Mouse (Mus musculus) limb, embryonic 15.5 days (tissue): ENCODE measurements around the gene Cers5. TPM values are rescaled to one million over a fixed set of nuclear protein-coding genes. Genes with fewer than 3 reads are reported as not detected.

ENCODE experiments used
- ATAC-seq: fragments of 200-750 bp; cut with Nextera tagmentation; 2 replicates; pipeline ENCODE4 v1.8.0; 2017; ENCODE audit warnings: low read depth, moderate TSS enrichment; ENCODE audit not compliant: insufficient number of reproducible peaks, low FRiP score, low TSS enrichment
- H3K27ac ChIP-seq: fragments of 300-500 bp; sonication (generic); 2 replicates; pipeline ENCODE4 v1.5.1; 2015; ENCODE audit warnings: moderate library complexity, mild to moderate bottlenecking, inconsistent platforms
- H3K27me3 ChIP-seq: fragments of 300-500 bp; sonication (generic); 2 replicates; pipeline ENCODE4 v1.6.1; 2015; ENCODE audit warnings: inconsistent platforms
- H3K36me3 ChIP-seq: fragments of 300-500 bp; sonication (generic); 2 replicates; pipeline ENCODE4 v1.6.1; 2015; ENCODE audit warnings: inconsistent platforms
- H3K4me1 ChIP-seq: fragments of 300-500 bp; sonication (generic); 2 replicates; pipeline ENCODE4 v1.6.1; 2015; ENCODE audit warnings: inconsistent platforms
- H3K4me2 ChIP-seq: fragments of 300-500 bp; sonication (generic); 2 replicates; pipeline ENCODE4 v1.6.1; 2015; ENCODE audit warnings: mild to moderate bottlenecking, inconsistent platforms
- H3K4me3 ChIP-seq: fragments of 300-500 bp; sonication (generic); 2 replicates; pipeline ENCODE4 v1.5.1; 2015; ENCODE audit warnings: mild to moderate bottlenecking, inconsistent platforms
- H3K9ac ChIP-seq: fragments of 300-500 bp; sonication (generic); 2 replicates; pipeline ENCODE4 v1.6.1; 2015; ENCODE audit warnings: inconsistent platforms
- H3K9me3 ChIP-seq: fragments of 300-500 bp; sonication (generic); 2 replicates; pipeline ENCODE4 v1.6.1; 2016; ENCODE audit warnings: inconsistent platforms
- WGBS: fragments of 180-500 bp; shearing (Covaris S2); methylation state at CpG from one replicate; pipeline ENCODE4 v1.1.7; 2015; 5-methylcytosine and 5-hydroxymethylcytosine counted together
- polyA plus RNA-seq: library from polyadenylated mRNA; unstranded; fragments of >200 nt; fragmentation: Nextera tagmentation; extraction: Ambion mirVana; gene quantifications from 2 replicates; pipeline ENCODE4 v1.2.1, GENCODE M21; 2015

The Cers5 gene
- polyA plus RNA-seq, 1 experiment from 2014 or later: 83.6 TPM

DNA sequence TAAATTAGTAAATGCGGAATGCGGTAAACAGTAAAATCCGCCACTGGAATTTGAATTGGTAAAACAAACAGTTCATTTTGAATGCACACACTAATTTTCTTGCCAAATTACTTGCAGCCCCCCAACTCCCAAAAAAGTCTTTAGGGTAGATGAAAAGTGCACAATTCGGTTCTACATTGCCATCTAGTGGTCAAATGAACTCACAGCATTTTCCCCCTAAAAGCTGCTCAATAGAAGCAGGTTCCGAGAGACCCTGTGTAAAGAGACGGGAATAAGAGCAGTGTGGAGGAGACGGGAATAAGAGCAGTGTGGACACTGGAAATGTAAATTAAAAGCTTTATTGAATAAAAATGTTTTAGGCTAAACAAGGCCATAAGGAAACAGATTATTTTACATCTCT lies 5.5 kb upstream of the Cers5 start:
- Histone ChIP-seq H3K27me3 (no peaks in the 10 kb centered on the region), H3K9ac (no peak overlapping the region)

GRCm38 (mm10) chr15:99772925-99773324 lies 240 bp upstream of the Cers5 start:
- WGBS: 21% methylated on average over 3 of the region's 3 CpGs
- Histone ChIP-seq H3K4me3 (no peak overlapping the region), H3K9me3 (no peaks in the 10 kb centered on the region), H3K36me3 (peaks cover 4% of the 10 kb centered on the region), H3K27me3 (no peaks in the 10 kb centered on the region), H3K4me1 (peaks cover 8% of the 10 kb centered on the region; the same call in 1 of the 2 replicates), H3K9ac (no peak overlapping the region), H3K4me2 (no peak overlapping the region), H3K27ac (peak overlapping the region; percentile 77; the same call in 1 of the 2 replicates)
- no peak for ATAC-seq

More for the DNA sequence above, 5.5 kb upstream of the Cers5 start:
- WGBS: 33% methylated on average over 7 of the region's 7 CpGs
- no peak overlapping the region for H3K4me2 ChIP-seq
- H3K9me3 ChIP-seq: no peaks in the 10 kb centered on the region
- H3K4me3 ChIP-seq: no peak overlapping the region
- no peak for ATAC-seq
- no peaks in the 10 kb centered on the region for H3K4me1 ChIP-seq
- H3K36me3 ChIP-seq: peaks cover 50% of the 10 kb centered on the region
- H3K27ac ChIP-seq: no peak overlapping the region

DNA sequence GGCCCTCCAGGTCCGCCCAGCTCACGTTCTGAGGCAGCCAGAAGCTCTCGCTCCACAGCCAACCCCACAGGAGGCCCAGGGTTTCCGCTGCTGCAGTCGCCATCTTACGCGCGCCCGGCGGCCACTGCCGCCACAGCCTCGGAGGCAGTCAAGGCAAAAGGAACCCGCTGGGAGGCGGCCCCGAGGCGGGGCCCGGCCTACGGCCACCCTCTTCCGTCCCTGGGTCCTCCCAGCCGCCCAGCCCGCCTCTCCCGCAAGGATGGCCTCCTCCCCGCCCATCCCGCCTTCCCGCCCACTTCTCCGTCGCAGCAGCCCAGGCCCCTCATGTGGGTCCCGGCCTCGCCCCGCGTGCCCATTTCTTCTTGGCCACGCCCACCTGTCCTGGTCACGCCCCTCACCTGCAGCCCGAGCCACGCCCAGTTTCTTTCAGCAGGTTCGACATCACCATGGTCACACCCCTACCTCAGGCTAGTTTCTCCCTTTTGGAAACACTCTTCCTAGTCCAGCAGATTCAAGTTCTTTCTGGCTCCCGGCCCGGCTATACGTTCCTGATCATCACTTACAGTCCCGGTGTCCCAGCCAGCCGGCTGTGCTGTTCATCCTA lies 306 bp downstream of the Cers5 start:
- no peaks in the 10 kb centered on the region for H3K36me3 ChIP-seq
- peak overlapping the region; percentile 78 for H3K4me3 ChIP-seq
- H3K27ac ChIP-seq: peak overlapping the region; percentile 95
- H3K9ac ChIP-seq: peak overlapping the region; percentile 74
- H3K4me2 ChIP-seq: peak overlapping the region; percentile 72
- peaks cover 8% of the 10 kb centered on the region; the same call in 1 of the 2 replicates for H3K4me1 ChIP-seq
- no peaks in the 10 kb centered on the region for H3K9me3 ChIP-seq
- WGBS: under 1% methylated on average over 41 of the region's 41 CpGs
- peak; percentile 92 for ATAC-seq
- no peaks in the 10 kb centered on the region for H3K27me3 ChIP-seq

DNA sequence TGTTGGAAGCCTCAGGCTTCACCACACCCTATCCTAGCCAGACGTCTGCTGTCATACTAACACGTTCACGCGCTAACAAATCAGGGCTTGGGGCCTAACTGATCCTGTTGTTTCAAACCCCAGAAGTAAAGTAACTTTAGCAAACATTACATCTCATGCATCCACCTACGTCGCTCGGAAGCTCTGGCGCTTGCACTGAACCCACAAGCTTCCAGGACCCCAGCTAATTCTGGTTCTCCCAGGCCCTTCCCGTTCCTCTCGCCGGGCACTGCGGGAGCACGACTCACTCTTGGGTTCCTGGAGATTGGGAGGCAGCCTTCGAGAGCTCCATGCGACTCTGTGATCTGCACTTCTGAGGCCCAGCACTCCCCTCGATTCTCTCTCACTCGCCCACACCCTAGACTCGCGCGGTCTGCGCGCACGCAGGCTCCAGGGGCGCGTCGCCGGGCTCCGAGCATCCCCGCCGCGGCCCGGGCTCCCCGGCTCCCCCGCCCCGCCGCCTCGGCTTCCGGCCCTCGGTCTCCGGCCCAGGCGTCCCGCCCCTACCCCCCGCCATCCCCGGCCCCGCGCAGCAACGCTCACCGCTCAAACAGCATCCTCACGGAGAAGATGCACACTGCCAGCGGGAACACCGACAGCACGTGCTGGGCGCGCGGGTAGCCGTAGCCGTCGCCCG lies 946 bp downstream of the Cers5 start:
- H3K27me3 ChIP-seq: no peaks in the 10 kb centered on the region
- no peaks in the 10 kb centered on the region for H3K9me3 ChIP-seq
- ATAC-seq: peak; percentile 49
- H3K4me3 ChIP-seq: peak overlapping the region; percentile 78
- H3K36me3 ChIP-seq: 0 out of 2 replicates have a peak, but pooled peaks cover 3% of the 10 kb centered on the region
- H3K4me1 ChIP-seq: peaks cover 8% of the 10 kb centered on the region; the same call in 1 of the 2 replicates
- H3K9ac ChIP-seq: peak overlapping the region; percentile 74
- H3K27ac ChIP-seq: peak overlapping the region; percentile 95
- under 1% methylated on average over 53 of the region's 59 CpGs for WGBS
- peak overlapping the region; percentile 72 for H3K4me2 ChIP-seq

GRCm38 (mm10) chr15:99771004-99771500 lies 1.6 kb downstream of the Cers5 start:
- peaks cover 8% of the 10 kb centered on the region; the same call in 1 of the 2 replicates for H3K4me1 ChIP-seq
- ATAC-seq: no peak
- H3K9ac ChIP-seq: peak overlapping the region; percentile 74
- WGBS: 18% methylated on average over 5 of the region's 5 CpGs
- H3K27me3 ChIP-seq: no peaks in the 10 kb centered on the region
- H3K4me2 ChIP-seq: peak overlapping the region; percentile 72
- H3K9me3 ChIP-seq: no peaks in the 10 kb centered on the region
- peak overlapping the region; percentile 95 for H3K27ac ChIP-seq
- H3K36me3 ChIP-seq: 0 out of 2 replicates have a peak, but pooled peaks cover 4% of the 10 kb centered on the region
- peak overlapping the region; percentile 78 for H3K4me3 ChIP-seq

GRCm38 (mm10) chr15:99768761-99769160 lies 3.9 kb downstream of the Cers5 start:
- Histone ChIP-seq H3K36me3 (peaks cover 9% of the 10 kb centered on the region; the same call in 1 of the 2 replicates), H3K9ac (no peak overlapping the region), H3K4me3 (no peak overlapping the region), H3K27ac (no peak overlapping the region), H3K4me1 (peaks cover 8% of the 10 kb centered on the region; the same call in 1 of the 2 replicates), H3K9me3 (no peaks in the 10 kb centered on the region), H3K4me2 (no peak overlapping the region), H3K27me3 (no peaks in the 10 kb centered on the region)
- no peak for ATAC-seq
- WGBS: 84% methylated on average over 1 of the region's 1 CpGs

- 88% methylated on average over 4 of the region's 4 CpGs for WGBS
Measured at GRCm38 (mm10) chr15:99767467-99767866, 5.2 kb downstream of the Cers5 start.

GRCm38 (mm10) chr15:99754204-99754603 lies 18.5 kb downstream of the Cers5 start:
- peaks cover 3% of the 10 kb centered on the region; the same call in 1 of the 2 replicates for H3K4me1 ChIP-seq
- 71% methylated on average over 3 of the region's 3 CpGs for WGBS

More at GRCm38 (mm10) chr15:99767467-99767866, 5.2 kb downstream of the Cers5 start:
- no peak for ATAC-seq
- Histone ChIP-seq H3K4me3 (no peak overlapping the region), H3K36me3 (peaks cover 9% of the 10 kb centered on the region; the same call in 1 of the 2 replicates), H3K27ac (no peak overlapping the region), H3K9me3 (no peaks in the 10 kb centered on the region), H3K4me1 (peaks cover 6% of the 10 kb centered on the region; the same call in 1 of the 2 replicates), H3K9ac (no peak overlapping the region), H3K27me3 (no peaks in the 10 kb centered on the region), H3K4me2 (no peak overlapping the region)

GRCm38 (mm10) chr15:99740229-99740628 lies 32.5 kb downstream of the Cers5 start:
- H3K27ac ChIP-seq: no peak overlapping the region
- no peaks in the 10 kb centered on the region for H3K4me1 ChIP-seq
- no peak overlapping the region for H3K4me3 ChIP-seq
- ATAC-seq: no peak
- H3K36me3 ChIP-seq: peaks cover 93% of the 10 kb centered on the region
- no peak overlapping the region for H3K4me2 ChIP-seq
- 93% methylated on average over 4 of the region's 4 CpGs for WGBS
- H3K27me3 ChIP-seq: no peaks in the 10 kb centered on the region
- no peak overlapping the region for H3K9ac ChIP-seq
- H3K9me3 ChIP-seq: no peaks in the 10 kb centered on the region

More at GRCm38 (mm10) chr15:99754204-99754603, 18.5 kb downstream of the Cers5 start:
- no peaks in the 10 kb centered on the region for H3K9me3 ChIP-seq
- no peaks in the 10 kb centered on the region for H3K27me3 ChIP-seq
- H3K4me3 ChIP-seq: no peak overlapping the region
- no peak for ATAC-seq
- H3K36me3 ChIP-seq: peaks cover 8% of the 10 kb centered on the region; the same call in 1 of the 2 replicates
- no peak overlapping the region for H3K9ac ChIP-seq
- H3K4me2 ChIP-seq: no peak overlapping the region
- no peak overlapping the region for H3K27ac ChIP-seq

DNA sequence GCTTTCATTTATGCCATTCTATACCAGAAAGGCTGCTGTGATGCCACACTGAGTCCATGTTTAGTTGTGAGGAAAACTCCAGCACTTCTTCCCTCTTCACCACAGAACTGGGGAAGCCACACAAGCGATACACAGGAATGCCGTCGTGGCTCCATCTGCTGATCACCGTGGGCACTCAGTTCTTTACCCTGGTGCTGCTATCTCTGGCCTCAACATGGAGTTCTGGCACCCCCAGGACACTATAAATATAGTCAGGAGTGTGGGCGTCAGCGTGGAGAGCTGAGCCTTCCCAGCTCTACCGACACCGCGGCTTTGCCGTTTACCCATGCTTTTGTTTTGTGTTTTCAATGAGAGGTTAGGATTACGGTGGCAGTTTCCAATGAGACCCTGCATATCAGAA lies 36.0 kb downstream of the Cers5 start:
- 89% methylated on average over 11 of the region's 11 CpGs for WGBS
- no peaks in the 10 kb centered on the region for H3K9me3 ChIP-seq

DNA sequence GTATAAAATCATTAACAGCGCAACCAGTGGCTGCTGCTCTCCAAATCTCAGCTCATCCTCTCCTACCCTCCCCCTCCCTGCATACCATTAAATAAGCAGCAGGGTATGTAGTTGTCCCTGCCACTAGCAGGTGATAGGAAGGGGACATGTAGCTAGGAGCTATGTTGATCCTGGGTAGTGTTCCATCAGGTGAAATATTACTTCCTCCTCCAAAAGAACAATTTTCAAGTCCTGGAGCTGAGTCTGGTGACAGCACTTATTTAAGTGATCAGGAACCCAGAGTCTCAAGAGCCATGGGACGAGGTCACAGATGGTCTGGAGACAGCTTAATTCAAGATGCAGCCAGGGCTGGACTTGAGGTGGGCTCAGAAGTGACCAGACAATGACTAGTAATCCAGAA lies 37.1 kb downstream of the Cers5 start:
- H3K4me3 ChIP-seq: no peak overlapping the region
- H3K4me2 ChIP-seq: no peak overlapping the region
- peaks cover 83% of the 10 kb centered on the region for H3K36me3 ChIP-seq
- no peak for ATAC-seq
- WGBS: 90% methylated on average over 2 of the region's 2 CpGs
- H3K27me3 ChIP-seq: no peaks in the 10 kb centered on the region
- H3K9ac ChIP-seq: no peak overlapping the region
- no peaks in the 10 kb centered on the region for H3K9me3 ChIP-seq
- H3K4me1 ChIP-seq: no peaks in the 10 kb centered on the region
- H3K27ac ChIP-seq: no peak overlapping the region

More for the DNA sequence above, 36.0 kb downstream of the Cers5 start:
- Histone ChIP-seq H3K9ac (no peak overlapping the region), H3K36me3 (peaks cover 88% of the 10 kb centered on the region), H3K4me1 (no peaks in the 10 kb centered on the region), H3K27me3 (no peaks in the 10 kb centered on the region), H3K27ac (no peak overlapping the region), H3K4me2 (no peak overlapping the region), H3K4me3 (no peak overlapping the region)
- ATAC-seq: no peak

GRCm38 (mm10) chr15:99733186-99733585 lies 39.5 kb downstream of the Cers5 start:
- Histone ChIP-seq H3K36me3 (peaks cover 77% of the 10 kb centered on the region), H3K4me2 (no peak overlapping the region), H3K9me3 (no peaks in the 10 kb centered on the region), H3K4me1 (no peaks in the 10 kb centered on the region), H3K4me3 (no peak overlapping the region), H3K9ac (no peak overlapping the region), H3K27me3 (no peaks in the 10 kb centered on the region), H3K27ac (no peak overlapping the region)
- 79% methylated on average over 5 of the region's 5 CpGs for WGBS
- no peak for ATAC-seq
